Mouse (Mus musculus) mammary gland, adult 2 months (tissue): ENCODE data around the gene Pak1ip1. TPM values are rescaled to one million over a fixed set of nuclear protein-coding genes. Genes with fewer than 3 reads are reported as not detected.

Experiments
- polyA plus RNA-seq: library from polyadenylated mRNA; depleted of rRNA; stranded (reverse); fragments of >200 nt; gene quantifications from 2 replicates; pipeline ENCODE4 v1.2.3, GENCODE M21; 2012; ENCODE audit warnings: low replicate concordance; rRNA removed

The Pak1ip1 gene
- polyA plus RNA-seq = 40.0 and 54.5 TPM in 2 replicates

GRCm38 (mm10) chr13:41000926-41001639 is at the start of gene Pak1ip1:
TSS of gene Pak1ip1 (plus strand) at chr13:41001023.

GRCm38 (mm10) chr13:41015829-41016634 is 15.2 kb downstream of the Pak1ip1 start, which contains the start of gene Tmem14c:
TSS of gene Tmem14c (plus strand) at chr13:41016292.

Other genes starting within 250 kb of the Pak1ip1 start
- 3.2 and 5.3 TPM in 2 replicates for gene Gcnt2, start 141.3 kb upstream of the Pak1ip1 start, polyA plus RNA-seq
- 86.8 and 152 TPM in 2 replicates for gene Tmem14c, start 15.3 kb downstream of the Pak1ip1 start, polyA plus RNA-seq
- gene Mak, start 78.7 kb downstream of the Pak1ip1 start, polyA plus RNA-seq = 0.10 TPM in 1 of 2 replicates, not detected in the other
- 0.05 TPM in 1 of 2 replicates, not detected in the other for gene Gcm2, start 110.0 kb downstream of the Pak1ip1 start, polyA plus RNA-seq
- not detected in 2 replicates for gene Sycp2l, start 113.3 kb downstream of the Pak1ip1 start, polyA plus RNA-seq
- gene Elovl2, start 219.4 kb downstream of the Pak1ip1 start, polyA plus RNA-seq = 0.35 TPM in 1 of 2 replicates, not detected in the other
- gene Smim13, start 248.8 kb downstream of the Pak1ip1 start, polyA plus RNA-seq = 6.7 and 9.8 TPM in 2 replicates